14 mouse cellular contexts compared by ENCODE assay signal in genomic region chr5:35129208-35129607, GRCm38 (mm10). TPM values are rescaled to one million over a fixed set of nuclear protein-coding genes. Genes with fewer than 3 reads are reported as not detected.
A peak's percentile ranks its signal among the peaks of the same experiment; 100 is the strongest.
DNase-seq lines count a peak whose midpoint lies in the region; ATAC-seq and TF ChIP-seq lines count a peak whose summit lies in the region.
"Had no signal": no experiment of that assay in that cellular context is flagged by ENCODE, and none has a peak within 500 bp of the region (broad histone marks: within the 10 kb centered on the region; RNA-seq: fewer than 3 reads in every experiment).

No protein-coding gene starts in this region.

- no peaks in the 10 kb centered on the region for H3K36me3 ChIP-seq in forebrain, embryonic 14.5 days (ENCODE audit: control insufficient read depth, insufficient read depth, low read length)
- H3K36me3 ChIP-seq in forebrain, embryonic 10.5 days (replicated peaks), result no peaks in the 10 kb centered on the region
- H3K36me3 ChIP-seq: embryonic facial prominence, embryonic 10.5 days; heart, embryonic 10.5 days; limb, embryonic 12.5 days had no signal

- H3K9ac ChIP-seq in forebrain, embryonic 14.5 days (ENCODE audit: low read length), result no peak overlapping the region
- H3K9ac ChIP-seq: limb, embryonic 12.5 days had no signal

- DNase-seq in forebrain, embryonic 14.5 days (ENCODE audit: low spot score), result peak; percentile 80
- DNase-seq in forebrain, embryonic 10.5 days (ENCODE audit: extremely low spot score, low spot score), result no peak
- DNase-seq in layer of hippocampus, adult 9-11 months, result peak; percentile 90
- peak; percentile 67 to 72 for DNase-seq in right cerebral cortex, adult 2 months (ENCODE audit: low spot score in 2 of 2)
- DNase-seq in gastrocnemius, postnatal 25 days, result no peak
- DNase-seq in ovary, adult 18-20 months (ENCODE audit: low spot score), result no peak
- DNase-seq: kidney, adult 9 months; lung, adult 2 months; retina, postnatal 1 day; thymus, postnatal 25 days had no signal

- H3K9me3 ChIP-seq in forebrain, embryonic 14.5 days (replicated peaks; ENCODE audit: control insufficient read depth, low read length), result no peaks in the 10 kb centered on the region
- no peaks in the 10 kb centered on the region for H3K9me3 ChIP-seq in forebrain, embryonic 10.5 days
- H3K9me3 ChIP-seq: embryonic facial prominence, embryonic 10.5 days; heart, embryonic 10.5 days had no signal

- ATAC-seq in forebrain, embryonic 14.5 days, result peak; percentile 82

- no peaks in the 10 kb centered on the region for H3K27me3 ChIP-seq in forebrain, embryonic 14.5 days (replicated peaks; ENCODE audit: control insufficient read depth, insufficient read depth, low read length)
- no peaks in the 10 kb centered on the region for H3K27me3 ChIP-seq in forebrain, embryonic 10.5 days (ENCODE audit: poor library complexity, severe bottlenecking)
- H3K27me3 ChIP-seq: limb, embryonic 12.5 days had no signal

- TF ChIP-seq POLR2A in cortical plate, adult 2 months (IDR thresholded peaks at IDR 0.05; ENCODE audit: extremely low read depth, insufficient read depth, low read length), result no peak

- no peak for TF ChIP-seq CTCF in cortical plate, adult 2 months (IDR thresholded peaks at IDR 0.05; ENCODE audit: extremely low read depth, insufficient read depth, low read length)

- H3K27ac ChIP-seq in forebrain, embryonic 14.5 days (ENCODE audit: low read depth, low read length), result peak overlapping the region; percentile 62
- no peak overlapping the region for H3K27ac ChIP-seq in forebrain, embryonic 10.5 days
- peak overlapping the region; percentile 17 for H3K27ac ChIP-seq in cortical plate, adult 2 months (ENCODE audit: insufficient read depth, low read length)
- H3K27ac ChIP-seq: embryonic facial prominence, embryonic 10.5 days; heart, embryonic 10.5 days; limb, embryonic 12.5 days had no signal

- H3K4me1 ChIP-seq in forebrain, embryonic 14.5 days (ENCODE audit: control insufficient read depth, insufficient read depth, low read length), result no peaks in the 10 kb centered on the region
- H3K4me1 ChIP-seq in forebrain, embryonic 10.5 days, result peaks cover 8% of the 10 kb centered on the region
- H3K4me1 ChIP-seq in cortical plate, adult 2 months (ENCODE audit: control insufficient read depth, insufficient read depth, low read length), result no peaks in the 10 kb centered on the region; the same call in 1 of the 2 replicates
- H3K4me1 ChIP-seq: limb, embryonic 12.5 days had no signal

- 69% methylated on average over 16 of the region's 16 CpGs for WGBS in forebrain, embryonic 14.5 days
- 92% methylated on average over 16 of the region's 16 CpGs for WGBS in forebrain, embryonic 10.5 days

- no peak overlapping the region for H3K4me3 ChIP-seq in forebrain, embryonic 14.5 days (ENCODE audit: low read depth, low read length)
- no peak overlapping the region for H3K4me3 ChIP-seq in forebrain, embryonic 10.5 days
- no peak overlapping the region for H3K4me3 ChIP-seq in cortical plate, adult 2 months (ENCODE audit: insufficient read depth, low read length)
- H3K4me3 ChIP-seq: embryonic facial prominence, embryonic 10.5 days; heart, embryonic 10.5 days; limb, embryonic 12.5 days had no signal

- H3K4me2 ChIP-seq in forebrain, embryonic 14.5 days (ENCODE audit: low read length), result no peak overlapping the region
- H3K4me2 ChIP-seq: limb, embryonic 12.5 days had no signal

RNA-seq across cellular contexts. Expression of gene Lrpap1, which starts 23.6 kb away (rescaled TPM):
- polyA plus RNA-seq in forebrain, embryonic 14.5 days (2014; fragmentation: Nextera tagmentation; extraction: Ambion mirVana), result 162 and 169 TPM in 2 replicates
- 73.0 and 75.0 TPM in 2 replicates for polyA plus RNA-seq in forebrain, embryonic 10.5 days (2016; fragmentation: Nextera tagmentation; extraction: Ambion mirVana)
- polyA plus RNA-seq in cortical plate, adult 2 months (2012; rRNA removed), result 113 and 116 TPM in 2 replicates
- 10 to 100 TPM; 22.2 to 35.2 TPM for total RNA-seq in gastrocnemius, postnatal 25 days (2021)

Comparison
In these comparisons a context has a peak if more than half of its experiments do, and no peak if none do; other contexts are left out.
1. DNase-seq: peak in forebrain, embryonic 14.5 days (single experiment), layer of hippocampus, adult 9-11 months (single experiment) and right cerebral cortex, adult 2 months (2 of 2); none in forebrain, embryonic 10.5 days (single experiment), gastrocnemius, postnatal 25 days (single experiment) and ovary, adult 18-20 months (single experiment).